13 mouse cellular contexts compared by ENCODE assay signal in the genomic region with DNA sequence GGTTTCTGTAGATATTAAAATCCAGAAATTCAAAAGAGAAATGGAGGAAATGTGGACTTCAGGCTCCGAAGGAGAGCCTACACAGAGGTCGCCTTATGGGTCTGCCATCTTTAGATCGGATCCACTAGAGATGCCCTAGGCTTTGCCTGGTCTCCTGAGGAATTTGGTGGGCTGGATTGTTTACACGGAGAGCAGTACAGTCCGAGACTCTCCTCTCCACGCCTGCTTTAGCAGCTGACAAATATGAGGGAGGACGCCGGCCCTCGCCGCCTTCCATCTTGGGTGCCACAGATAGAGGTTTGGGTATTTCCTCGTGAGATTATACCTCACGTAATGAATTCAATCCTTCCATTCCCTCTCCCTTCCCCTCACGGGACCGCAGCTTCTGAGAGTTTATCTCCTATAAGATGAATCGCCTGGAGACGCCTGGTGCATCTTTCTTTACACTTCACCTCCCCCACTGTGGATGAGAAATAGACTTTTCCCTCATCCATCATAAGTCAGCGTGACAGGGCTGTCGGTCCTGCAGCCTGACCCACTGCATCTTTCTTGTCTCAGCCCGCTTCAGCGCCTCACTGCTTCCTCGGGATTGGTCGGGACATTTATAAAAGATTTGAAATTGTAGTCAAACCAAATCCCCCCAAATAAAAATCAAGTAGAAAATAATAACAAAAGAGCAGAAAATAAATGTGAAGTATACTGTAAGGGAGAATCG.
DNase-seq lines count a peak whose midpoint lies in the region; ATAC-seq and TF ChIP-seq lines count a peak whose summit lies in the region.
"Had no signal": no experiment of that assay in that cellular context is flagged by ENCODE, and none has a peak within 500 bp of the region (broad histone marks: within the 10 kb centered on the region; RNA-seq: fewer than 3 reads in every experiment).

No protein-coding gene starts in this region.

- DNase-seq in heart, adult 18-20 months, result no peak
- no peak for DNase-seq in left cerebral cortex, adult 2 months (ENCODE audit: extremely low spot score in 1 of 2, low spot score in 2 of 2)
- no peak for DNase-seq in left cerebral cortex, adult 9 months (ENCODE audit: low spot score in 2 of 2)
- no peak for DNase-seq in ovary, adult 18-20 months (ENCODE audit: low spot score)
- DNase-seq in T-cell, adult 2 months (ENCODE audit: low spot score), result no peak
- DNase-seq: cerebellum, adult 9-11 months; lung, postnatal 10 days; thymus, postnatal 25 days had no signal

- ATAC-seq in heart, embryonic 14.5 days (ENCODE audit: insufficient number of reproducible peaks, insufficient read depth, low FRiP score, low read depth), result no peak
- ATAC-seq in hindbrain, embryonic 12.5 days (ENCODE audit: low FRiP score), result peak; percentile 64
- 0 out of 2 replicates have a peak, but pooled peaks have one; percentile 21 for ATAC-seq in midbrain, embryonic 15.5 days (replicated peaks)

- no peaks in the 10 kb centered on the region for H3K9me3 ChIP-seq in heart, embryonic 14.5 days (ENCODE audit: control insufficient read depth, low read length)
- no peaks in the 10 kb centered on the region for H3K9me3 ChIP-seq in hindbrain, embryonic 12.5 days (replicated peaks)
- H3K9me3 ChIP-seq in midbrain, embryonic 15.5 days, result no peaks in the 10 kb centered on the region
- H3K9me3 ChIP-seq: embryonic facial prominence, embryonic 10.5 days; limb, embryonic 10.5 days had no signal

- no peak overlapping the region for H3K9ac ChIP-seq in heart, embryonic 14.5 days (ENCODE audit: low read length)
- H3K9ac ChIP-seq in hindbrain, embryonic 12.5 days, result no peak overlapping the region
- H3K9ac ChIP-seq in midbrain, embryonic 15.5 days, result no peak overlapping the region

- no peak for TF ChIP-seq CTCF in left cerebral cortex, adult 2 months (IDR thresholded peaks at IDR 0.05)

- H3K27ac ChIP-seq in heart, embryonic 14.5 days (replicated peaks in 1 of 2; ENCODE audit: control insufficient read depth in 1 of 2, insufficient read depth in 1 of 2, low read depth in 2 of 2, low read length in 2 of 2), result peak overlapping the region in 1 of 2 experiments; percentile 8; a peak in 1 of 4 replicates
- peak overlapping the region; percentile 1; the same call in 1 of the 2 replicates for H3K27ac ChIP-seq in left cerebral cortex, adult 2 months
- peak overlapping the region; percentile 24; the same call in 1 of the 2 replicates for H3K27ac ChIP-seq in hindbrain, embryonic 12.5 days
- peak overlapping the region; percentile 54 for H3K27ac ChIP-seq in midbrain, embryonic 15.5 days
- H3K27ac ChIP-seq: embryonic facial prominence, embryonic 10.5 days; limb, embryonic 10.5 days had no signal

- peaks cover 3 to 6% of the 10 kb centered on the region in 2 experiments; a peak in 2 of 4 replicates for H3K4me1 ChIP-seq in heart, embryonic 14.5 days (ENCODE audit: control insufficient read depth in 2 of 2, insufficient read depth in 2 of 2, low read length in 2 of 2)
- peaks cover 13% of the 10 kb centered on the region; the same call in 1 of the 2 replicates for H3K4me1 ChIP-seq in hindbrain, embryonic 12.5 days
- H3K4me1 ChIP-seq in midbrain, embryonic 15.5 days, result peaks cover 40% of the 10 kb centered on the region

- peak overlapping the region; percentile 40 for H3K4me2 ChIP-seq in heart, embryonic 14.5 days (ENCODE audit: low read length)
- no peak overlapping the region for H3K4me2 ChIP-seq in hindbrain, embryonic 12.5 days (replicated peaks)
- H3K4me2 ChIP-seq in midbrain, embryonic 15.5 days, result no peak overlapping the region

- no peaks in the 10 kb centered on the region for H3K36me3 ChIP-seq in heart, embryonic 14.5 days (ENCODE audit: control insufficient read depth, insufficient read depth, low read length)
- no peaks in the 10 kb centered on the region for H3K36me3 ChIP-seq in hindbrain, embryonic 12.5 days
- H3K36me3 ChIP-seq in midbrain, embryonic 15.5 days (replicated peaks), result no peaks in the 10 kb centered on the region
- H3K36me3 ChIP-seq: embryonic facial prominence, embryonic 10.5 days; limb, embryonic 10.5 days had no signal

- intact Hi-C loops in left cerebral cortex, adult 2 months (cut with DNase I), result no loop called here

- no peaks in the 10 kb centered on the region for H3K27me3 ChIP-seq in heart, embryonic 14.5 days (ENCODE audit: control insufficient read depth, insufficient read depth, low read length)
- H3K27me3 ChIP-seq in hindbrain, embryonic 12.5 days, result no peaks in the 10 kb centered on the region
- no peaks in the 10 kb centered on the region for H3K27me3 ChIP-seq in midbrain, embryonic 15.5 days (replicated peaks)

- WGBS in heart, embryonic 14.5 days, result 51% methylated on average over 23 of the region's 23 CpGs
- WGBS in hindbrain, embryonic 12.5 days, result 60% methylated on average over 23 of the region's 23 CpGs
- 60% methylated on average over 23 of the region's 23 CpGs for WGBS in midbrain, embryonic 15.5 days

- no peak overlapping the region for H3K4me3 ChIP-seq in heart, embryonic 14.5 days (ENCODE audit: control insufficient read depth in 1 of 2, insufficient read depth in 1 of 2, low read depth in 1 of 2, low read length in 2 of 2)
- no peak overlapping the region for H3K4me3 ChIP-seq in left cerebral cortex, adult 2 months
- H3K4me3 ChIP-seq in hindbrain, embryonic 12.5 days, result no peak overlapping the region
- no peak overlapping the region for H3K4me3 ChIP-seq in midbrain, embryonic 15.5 days
- H3K4me3 ChIP-seq: embryonic facial prominence, embryonic 10.5 days; limb, embryonic 10.5 days had no signal
